Mouse (Mus musculus) ES-Bruce4 (cell line): Measurements from ENCODE around the gene Prkd2.

Experiments
- CTCF ChIP-seq: IDR thresholded peaks from one replicate; pipeline ENCODE4 v1.8.1; 2011; ENCODE audit warnings: low read depth, low read length
- EP300 ChIP-seq: IDR thresholded peaks from 2 replicates; pipeline ENCODE4 v1.6.1; 2011; ENCODE audit warnings: low read depth, low read length; ENCODE audit not compliant: insufficient read depth
- POLR2A ChIP-seq: IDR thresholded peaks from one replicate; pipeline ENCODE4 v1.8.1; 2011; ENCODE audit warnings: low read length; ENCODE audit not compliant: insufficient read depth

DNA sequence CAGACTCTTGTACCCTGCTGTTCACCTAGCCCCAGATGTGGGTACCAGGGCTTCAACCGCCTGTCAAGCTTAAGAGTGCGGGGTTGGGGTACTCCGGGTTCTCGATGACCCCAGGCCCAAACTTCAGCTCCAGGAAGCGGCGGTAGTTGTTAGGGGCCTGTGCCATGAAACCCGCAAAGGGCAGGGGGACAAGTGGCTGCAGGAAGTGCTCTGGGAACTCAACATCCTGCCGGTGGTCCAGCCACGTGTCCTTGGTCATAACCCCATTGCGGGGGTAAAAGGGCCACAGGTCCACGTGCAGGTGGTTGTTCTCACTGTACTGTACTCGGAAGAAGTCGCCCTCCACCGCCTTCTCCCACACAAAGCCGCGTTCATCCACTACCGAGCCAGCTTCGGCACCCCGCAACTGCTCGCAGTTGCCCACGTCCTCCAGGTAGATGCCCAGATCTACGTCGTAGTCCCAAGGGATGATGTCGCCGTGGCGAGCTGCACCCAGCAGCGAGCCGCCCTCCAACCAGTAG is 32.2 kb upstream of the Prkd2 start:
- TF ChIP-seq POLR2A (no peak), CTCF (no peak), EP300 (no peak)
